ENCODE assay signal across 26 mouse cellular contexts in genomic region chr14:54695042-54695441, GRCm38 (mm10). TPM values are rescaled to one million over a fixed set of nuclear protein-coding genes. Genes with fewer than 3 reads are reported as not detected.
"Had no signal": no experiment of that assay in that cellular context is flagged by ENCODE, and none has a peak within 500 bp of the region (broad histone marks: within the 10 kb centered on the region; RNA-seq: fewer than 3 reads in every experiment).

No protein-coding gene starts in this region.

- H3K9ac ChIP-seq: limb, embryonic 12.5 days; limb, embryonic 15.5 days; liver, embryonic 15.5 days; lung, embryonic 15.5 days; midbrain, embryonic 12.5 days; midbrain, embryonic 15.5 days; neural tube, embryonic 13.5 days had no signal

- H3K4me2 ChIP-seq: limb, embryonic 12.5 days; limb, embryonic 15.5 days; liver, embryonic 11.5 days; liver, embryonic 15.5 days; lung, embryonic 15.5 days; midbrain, embryonic 12.5 days; midbrain, embryonic 15.5 days; neural tube, embryonic 13.5 days had no signal

- DNase-seq: kidney, adult 18-20 months; kidney, postnatal 25 days; left cerebral cortex, postnatal 4 days; lung, postnatal 10 days; lung, postnatal 36 days; thymus, adult 2 months; thymus, postnatal 14 days; thymus, postnatal 4 days had no signal

- H3K9me3 ChIP-seq: limb, embryonic 12.5 days; limb, embryonic 15.5 days; liver, embryonic 15.5 days; lung, embryonic 15.5 days; midbrain, embryonic 12.5 days; midbrain, embryonic 15.5 days; neural tube, embryonic 13.5 days had no signal

- H3K27ac ChIP-seq: kidney, postnatal 0 days; limb, embryonic 12.5 days; limb, embryonic 15.5 days; liver, embryonic 15.5 days; lung, embryonic 15.5 days; midbrain, embryonic 12.5 days; midbrain, embryonic 15.5 days; neural tube, embryonic 13.5 days had no signal

- H3K4me3 ChIP-seq: limb, embryonic 12.5 days; limb, embryonic 15.5 days; liver, embryonic 15.5 days; lung, embryonic 15.5 days; midbrain, embryonic 12.5 days; midbrain, embryonic 15.5 days; myocyte; neural tube, embryonic 13.5 days had no signal

- H3K27me3 ChIP-seq: limb, embryonic 12.5 days; limb, embryonic 15.5 days; lung, embryonic 15.5 days; midbrain, embryonic 12.5 days; midbrain, embryonic 15.5 days; neural tube, embryonic 13.5 days had no signal

- H3K4me1 ChIP-seq: limb, embryonic 12.5 days; limb, embryonic 15.5 days; lung, embryonic 15.5 days; midbrain, embryonic 12.5 days; midbrain, embryonic 15.5 days; neural tube, embryonic 13.5 days had no signal

- ATAC-seq: midbrain, embryonic 15.5 days had no signal

RNA-seq across cellular contexts. Expression of gene Gm29776, which starts 3.6 kb away (rescaled TPM):
- total RNA-seq: left cerebral cortex, adult 8-10 months; left cerebral cortex, postnatal 14 days; left cerebral cortex, postnatal 4 days; neutrophil, adult 5-6 weeks had no signal
- polyA plus RNA-seq: large intestine, adult 2 months; small intestine, adult 2 months had no signal

RNA-seq across cellular contexts. Expression of gene Cebpe, which starts 16.9 kb away (rescaled TPM):
- total RNA-seq: layer of hippocampus, adult 8-10 months; layer of hippocampus, postnatal 14 days; left cerebral cortex, adult 8-10 months; left cerebral cortex, postnatal 14 days; left cerebral cortex, postnatal 4 days had no signal
- polyA plus RNA-seq: kidney, embryonic 14.5 days; kidney, postnatal 0 days; limb, embryonic 12.5 days; lung, embryonic 15.5 days; myocyte; neural tube, embryonic 13.5 days had no signal
